Mouse (Mus musculus) mature B cell (primary cell): Measurements from ENCODE around the gene St6galnac3.

Experiments
- in situ Hi-C: fragments of 300-500 bp; cut with MboI; formaldehyde crosslinking; loops from 2 replicates; pipeline ENCODE4 v1.14.3; 2019

The St6galnac3 gene

GRCm38 (mm10) chr3:153287564-153287963 lies 437.4 kb downstream of the St6galnac3 start:
- in situ Hi-C loops, result no loop called here

GRCm38 (mm10) chr3:153287081-153287480 lies 437.9 kb downstream of the St6galnac3 start:
- in situ Hi-C loops, result no loop called here

GRCm38 (mm10) chr3:153282123-153282765 lies 442.7 kb downstream of the St6galnac3 start:
- in situ Hi-C loops, result no loop called here

- in situ Hi-C loops, result no loop called here
Measured at GRCm38 (mm10) chr3:153278249-153278648, 446.7 kb downstream of the St6galnac3 start.

GRCm38 (mm10) chr3:153277389-153277999 lies 447.5 kb downstream of the St6galnac3 start:
- in situ Hi-C loops, result no loop called here

- in situ Hi-C loops, result no loop called here
Measured at GRCm38 (mm10) chr3:153276830-153277388, 448.1 kb downstream of the St6galnac3 start.

GRCm38 (mm10) chr3:153276101-153276829 lies 448.7 kb downstream of the St6galnac3 start:
- in situ Hi-C loops, result no loop called here

DNA sequence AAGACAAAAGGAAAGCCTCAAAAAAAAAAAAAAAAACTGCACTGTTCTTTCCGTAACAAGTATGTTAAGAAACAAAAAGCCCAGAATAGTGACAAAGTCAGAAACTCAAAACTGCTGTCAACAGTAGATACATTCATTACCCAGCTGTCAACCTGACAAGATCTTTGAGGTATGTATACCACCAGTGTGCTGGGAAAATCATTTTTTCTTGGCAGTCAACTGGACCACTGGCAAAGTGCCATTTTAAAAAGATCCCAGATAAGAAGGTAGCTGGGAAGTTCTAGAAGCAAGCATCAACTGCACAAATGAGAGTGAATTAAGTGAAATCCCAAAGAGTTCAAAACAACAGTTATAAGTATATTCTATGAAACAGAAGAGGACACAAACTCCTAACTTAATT lies 452.7 kb downstream of the St6galnac3 start:
- in situ Hi-C loops, result no loop called here

GRCm38 (mm10) chr3:153267397-153267796 lies 457.6 kb downstream of the St6galnac3 start:
- in situ Hi-C loops, result no loop called here

DNA sequence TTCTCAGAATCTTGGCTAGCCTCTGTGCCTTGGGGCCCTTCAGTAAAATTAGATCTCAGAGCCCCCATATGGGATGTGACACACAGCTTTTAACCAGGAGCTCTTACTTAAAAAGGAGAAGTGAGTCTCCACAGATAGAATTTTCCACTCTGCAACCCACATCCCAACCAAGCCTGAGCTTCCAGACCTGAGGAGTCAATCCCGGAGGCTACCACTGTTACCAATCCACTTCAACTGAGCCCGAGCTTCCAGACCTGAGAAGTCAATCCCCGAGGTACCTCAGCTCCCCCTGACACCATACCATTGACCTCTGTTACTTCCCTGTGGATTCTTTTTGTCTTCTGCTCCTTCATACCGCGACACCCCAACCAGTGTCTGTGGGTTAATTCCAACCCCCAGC lies 463.0 kb downstream of the St6galnac3 start:
- in situ Hi-C loops, result no loop called here

DNA sequence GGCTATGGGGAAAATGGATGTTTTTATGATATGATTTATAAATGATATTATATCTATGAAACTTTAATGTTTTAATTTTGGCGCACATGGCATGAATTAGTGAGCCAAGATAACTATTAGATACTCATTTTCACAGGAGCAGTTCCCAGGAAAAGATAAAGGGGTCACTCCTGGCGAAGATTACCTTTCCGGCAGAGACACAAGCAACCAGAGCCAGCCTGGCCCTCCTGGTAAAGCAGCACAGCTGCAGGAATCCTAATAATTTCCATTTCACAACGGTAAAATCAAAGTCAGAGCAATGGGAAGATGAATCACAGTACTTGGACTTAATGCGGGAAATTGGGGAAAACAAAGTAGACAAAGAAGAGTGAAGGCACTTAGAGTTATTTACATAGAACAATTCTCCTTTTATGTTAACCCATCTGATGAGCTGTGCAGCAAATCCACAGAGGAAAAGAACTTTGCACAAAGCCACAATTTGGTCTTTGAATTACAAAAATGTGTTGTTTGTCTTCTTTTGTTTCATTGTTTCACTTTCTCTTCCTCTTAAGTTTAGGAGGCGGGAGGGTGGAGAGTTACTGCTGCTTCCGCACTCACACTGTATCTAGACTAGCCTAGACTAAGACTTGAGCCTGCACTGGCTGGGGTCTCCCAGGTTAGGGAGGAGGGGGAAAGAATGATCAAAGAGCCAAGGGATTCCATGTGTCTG lies 464.6 kb downstream of the St6galnac3 start:
- in situ Hi-C loops, result no loop called here

GRCm38 (mm10) chr3:153255910-153256309 lies 469.1 kb downstream of the St6galnac3 start:
- in situ Hi-C loops, result no loop called here

GRCm38 (mm10) chr3:153251653-153252052 lies 473.3 kb downstream of the St6galnac3 start:
- in situ Hi-C loops, result no loop called here

DNA sequence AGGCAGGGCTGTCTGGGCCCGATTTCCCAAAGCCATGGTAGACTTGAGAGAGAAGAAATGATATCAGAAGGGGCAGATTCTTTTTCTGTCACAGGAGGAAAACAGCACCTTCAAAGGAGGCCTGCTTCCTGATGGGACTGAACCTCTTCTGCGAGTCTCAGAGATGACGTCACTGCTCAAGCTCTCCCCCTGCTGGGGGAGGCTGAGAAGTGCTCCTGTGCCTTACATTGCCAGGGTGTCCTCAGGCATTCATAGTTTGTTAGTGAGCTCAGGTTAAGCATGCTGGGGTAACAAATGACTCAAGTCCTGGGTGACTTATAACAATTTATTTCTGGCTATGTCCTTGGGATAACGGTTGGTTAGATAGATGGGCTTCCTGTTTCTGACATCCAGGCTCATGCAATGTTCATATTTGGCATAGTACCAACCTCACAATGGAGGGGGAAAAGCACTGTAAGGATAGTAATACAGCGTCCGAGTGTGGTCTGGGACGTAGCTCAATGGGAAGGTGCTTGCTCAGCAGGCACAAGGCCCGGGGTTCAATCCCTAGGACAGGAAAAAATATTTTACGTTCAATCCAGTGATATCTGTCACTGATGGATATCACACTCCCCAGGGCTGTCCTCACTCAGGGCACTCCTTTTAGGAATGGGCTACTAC lies 474.2 kb downstream of the St6galnac3 start:
- in situ Hi-C loops, result no loop called here

DNA sequence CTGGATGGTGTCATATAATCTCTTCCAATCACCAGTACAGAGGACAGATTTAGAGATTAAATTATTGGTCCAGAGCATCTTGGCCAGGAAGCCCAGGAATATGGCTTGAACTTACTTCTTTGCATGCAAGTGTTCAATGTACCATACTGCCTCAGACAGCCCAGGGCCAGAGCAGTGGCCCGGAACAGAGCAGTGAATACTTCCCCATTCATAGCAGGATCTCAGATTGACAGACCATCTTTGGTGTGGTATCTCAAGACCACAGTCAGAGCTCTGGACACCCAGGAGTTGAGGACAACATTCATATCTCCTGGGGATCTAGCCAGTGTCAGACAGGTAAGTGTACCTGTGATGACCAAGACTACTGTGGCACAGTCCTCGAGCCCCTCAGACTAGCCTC lies 476.1 kb downstream of the St6galnac3 start:
- in situ Hi-C loops, result no loop called here

GRCm38 (mm10) chr3:153248029-153248428 lies 476.9 kb downstream of the St6galnac3 start:
- in situ Hi-C loops, result no loop called here

DNA sequence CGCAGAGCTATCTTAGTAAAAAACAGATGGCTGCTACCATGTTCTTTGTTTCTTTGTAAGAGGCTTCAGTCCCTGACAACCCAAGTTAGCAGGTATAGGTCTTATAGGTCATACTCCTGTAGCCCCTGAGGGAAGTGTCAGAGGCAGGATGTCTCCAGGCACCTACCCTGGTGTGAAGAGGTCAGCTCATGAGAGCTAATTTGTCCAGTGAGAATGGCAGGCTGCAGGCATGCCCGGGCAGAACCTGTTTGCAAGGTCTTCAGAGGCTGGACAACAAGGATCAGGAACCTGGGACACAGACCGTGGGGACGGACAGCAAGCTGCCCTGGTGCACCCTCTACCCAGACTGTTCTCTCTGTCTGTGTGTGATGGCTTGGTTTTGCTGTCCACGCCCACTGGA lies 482.4 kb downstream of the St6galnac3 start:
- in situ Hi-C loops, result no loop called here

DNA sequence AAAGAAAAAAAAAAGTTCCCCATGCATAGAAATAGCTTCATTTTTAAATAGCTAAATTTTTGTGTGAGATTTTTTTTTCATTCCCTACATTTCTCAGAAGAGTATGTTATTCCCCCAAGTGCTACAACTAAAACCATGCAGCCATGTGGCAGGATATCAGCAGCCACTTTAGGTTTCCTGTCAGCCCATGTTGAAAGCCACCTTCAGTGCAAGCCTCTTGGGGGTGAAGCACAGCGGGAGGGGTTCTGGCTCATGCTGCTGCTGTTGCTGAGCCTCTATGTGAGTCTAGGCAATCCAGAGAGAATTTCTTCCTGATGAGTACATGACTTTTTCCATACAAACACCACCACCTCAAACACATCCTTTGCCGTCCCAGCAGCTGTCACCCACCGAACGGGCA lies 483.8 kb downstream of the St6galnac3 start:
- in situ Hi-C loops, result no loop called here

DNA sequence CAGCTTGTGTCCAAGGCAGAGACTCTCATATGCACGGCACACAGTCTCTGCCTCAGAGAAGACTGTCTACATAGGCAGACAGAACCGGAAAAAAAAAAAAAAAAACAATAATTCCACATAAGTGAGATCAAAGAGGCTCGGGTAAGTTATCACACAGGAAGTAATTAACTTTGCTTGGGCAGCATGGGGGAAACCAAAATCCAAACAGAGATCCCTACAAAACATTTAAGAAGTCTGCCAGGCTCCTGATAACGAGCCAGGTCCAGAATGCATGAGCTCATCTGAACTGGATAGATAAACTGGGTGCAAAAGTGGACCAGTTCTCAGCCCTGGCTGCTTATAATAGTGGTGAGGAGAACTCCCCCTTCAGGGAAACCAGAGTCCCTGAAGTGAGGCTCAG lies 484.6 kb downstream of the St6galnac3 start:
- in situ Hi-C loops, result no loop called here

DNA sequence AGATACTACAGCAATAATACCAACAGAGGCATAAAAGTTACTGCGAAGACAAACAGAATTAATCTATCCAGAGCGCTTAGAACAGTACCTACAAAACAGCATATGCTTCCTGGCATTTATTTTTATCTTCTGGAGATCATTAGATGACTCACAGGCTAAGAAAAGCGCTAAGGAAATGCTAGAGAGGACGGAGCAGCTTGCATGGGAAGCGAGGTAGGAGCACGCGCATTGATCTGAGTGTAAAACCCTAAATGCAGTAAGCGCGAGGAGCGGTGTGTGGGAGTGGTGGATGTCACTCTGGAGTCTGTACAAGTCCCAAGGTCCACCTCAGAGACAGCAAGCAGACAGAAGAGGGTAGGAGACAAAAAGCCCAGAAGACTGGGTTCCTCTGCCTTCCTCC lies 486.6 kb downstream of the St6galnac3 start:
- in situ Hi-C loops, result no loop called here

- in situ Hi-C loops, result no loop called here
Measured at GRCm38 (mm10) chr3:153236262-153236661, 488.7 kb downstream of the St6galnac3 start.
